Mouse (Mus musculus): Measurements from ENCODE around the gene Adam25. TPM values are rescaled to one million over a fixed set of nuclear protein-coding genes. Genes with fewer than 3 reads are reported as not detected.
"Not testable (repeated sequence)": the region's sequence is repeated elsewhere in the genome, so short reads cannot be mapped to it uniquely, and the experiment has no call there.

The Adam25 gene
- total RNA-seq (2021) = not detected
- long read RNA-seq, experiment 1 = 0 reads
- long read RNA-seq, experiment 2 = 0 reads

GRCm38 (mm10) chr8:40751908-40752307 is at the start of gene Adam25:
Gene Adam25 (plus strand): TSS chr8:40752208.
- H3K4me3 ChIP-seq; DNase-seq (ENCODE audit: extremely low spot score in 1 of 2, low spot score in 2 of 2); H3K27ac ChIP-seq; intact Hi-C loops (cut with DNase I): not testable (repeated sequence)

- H3K4me3 ChIP-seq; H3K27ac ChIP-seq; DNase-seq (ENCODE audit: extremely low spot score in 1 of 2, low spot score in 2 of 2); intact Hi-C loops (cut with DNase I): not testable (repeated sequence)
These were observed 36.6 kb upstream of the Adam25 start for GRCm38 (mm10) chr8:40715406-40715805.

- intact Hi-C loops (cut with DNase I) = no loop called here
- DNase-seq (ENCODE audit: extremely low spot score in 1 of 2, low spot score in 2 of 2) = no peak
- no peak overlapping the region for H3K4me3 ChIP-seq
- H3K27ac ChIP-seq = no peak overlapping the region
- no peak for TF ChIP-seq CTCF (IDR thresholded peaks at IDR 0.05)
These were observed 36.0 kb upstream of the Adam25 start for GRCm38 (mm10) chr8:40715986-40716385.

GRCm38 (mm10) chr8:40783320-40783719 is 31.3 kb downstream of the Adam25 start:
- no peak for TF ChIP-seq CTCF (IDR thresholded peaks at IDR 0.05)
- Histone ChIP-seq H3K27ac (no peak overlapping the region), H3K4me3 (no peak overlapping the region)
- intact Hi-C loops (cut with DNase I) = no loop called here
- DNase-seq (ENCODE audit: extremely low spot score in 1 of 2, low spot score in 2 of 2) = no peak

- DNase-seq (ENCODE audit: extremely low spot score in 1 of 2, low spot score in 2 of 2); intact Hi-C loops (cut with DNase I); H3K27ac ChIP-seq; H3K4me3 ChIP-seq: not testable (repeated sequence)
These were observed 41.0 kb downstream of the Adam25 start, which contains the start of gene Adam20 for GRCm38 (mm10) chr8:40792973-40793372. Gene Adam20 (plus strand): TSS chr8:40793273.

- TF ChIP-seq CTCF (IDR thresholded peaks at IDR 0.05) = no peak
- DNase-seq (ENCODE audit: extremely low spot score in 1 of 2, low spot score in 2 of 2) = no peak
- intact Hi-C loops (cut with DNase I) = no loop called here
These were observed 51.5 kb downstream of the Adam25 start for GRCm38 (mm10) chr8:40803379-40804079.

More at GRCm38 (mm10) chr8:40803379-40804079, 51.5 kb downstream of the Adam25 start:
- Histone ChIP-seq H3K27ac (no peak overlapping the region), H3K4me3 (no peak overlapping the region)

Other genes with a start within 250 kb of the Adam25 start
- not detected for gene Adam24, start 77.1 kb upstream of the Adam25 start, total RNA-seq (2021)
- gene Adam20, start 41.1 kb downstream of the Adam25 start, total RNA-seq (2021) = not detected
- gene Adam39, start 70.8 kb downstream of the Adam25 start, total RNA-seq (2021) = not detected